Mouse (Mus musculus) ES-Bruce4 (cell line): ENCODE results near the gene C1qb. TPM values are rescaled to one million over a fixed set of nuclear protein-coding genes. Genes with fewer than 3 reads are reported as not detected.

ENCODE experiments used
- H3K27ac ChIP-seq: 2 replicates; pipeline ENCODE4 v1.5.1; 2012; ENCODE audit warnings: low read length, inconsistent platforms; ENCODE audit not compliant: insufficient read depth
- H3K27me3 ChIP-seq: 2 replicates; pipeline ENCODE4 v1.6.1; 2012; ENCODE audit warnings: mild to moderate bottlenecking, low read length, inconsistent platforms; ENCODE audit not compliant: control insufficient read depth, poor library complexity, insufficient read depth, severe bottlenecking
- H3K36me3 ChIP-seq: 2 replicates; pipeline ENCODE4 v1.6.1; 2012; ENCODE audit warnings: inconsistent platforms, mild to moderate bottlenecking, low read length, moderate library complexity; ENCODE audit not compliant: control insufficient read depth, poor library complexity, insufficient read depth, severe bottlenecking
- H3K4me1 ChIP-seq: one replicate; pipeline ENCODE4 v1.8.1; 2011; ENCODE audit warnings: low read length; ENCODE audit not compliant: control insufficient read depth, insufficient read depth
- H3K4me3 ChIP-seq: 2 replicates; pipeline ENCODE4 v1.5.1; 2011; ENCODE audit warnings: low read depth, mild to moderate bottlenecking, low read length
- H3K9ac ChIP-seq: 2 replicates; pipeline ENCODE4 v1.6.1; 2012; ENCODE audit warnings: low read depth, mild to moderate bottlenecking, inconsistent platforms; ENCODE audit not compliant: poor library complexity, severe bottlenecking
- H3K9me3 ChIP-seq: replicated peaks from 2 replicates; pipeline ENCODE4 v1.6.1; 2012; ENCODE audit warnings: mild to moderate bottlenecking, low read length, inconsistent platforms; ENCODE audit not compliant: control insufficient read depth, poor library complexity, insufficient read depth, severe bottlenecking
- CTCF ChIP-seq: IDR thresholded peaks from one replicate; pipeline ENCODE4 v1.8.1; 2011; ENCODE audit warnings: low read depth, low read length
- EP300 ChIP-seq: IDR thresholded peaks from 2 replicates; pipeline ENCODE4 v1.6.1; 2011; ENCODE audit warnings: low read depth, low read length; ENCODE audit not compliant: insufficient read depth
- POLR2A ChIP-seq: IDR thresholded peaks from one replicate; pipeline ENCODE4 v1.8.1; 2011; ENCODE audit warnings: low read length; ENCODE audit not compliant: insufficient read depth
- polyA plus RNA-seq: library from polyadenylated mRNA; stranded (reverse); fragments of >200 nt; gene quantifications from 2 replicates; pipeline ENCODE4 v1.2.4, GENCODE M21; 2011; ENCODE audit warnings: low read depth; ENCODE audit not compliant: missing spikeins, insufficient read depth, insufficient read length

C1qb gene
- polyA plus RNA-seq: not detected in 2 replicates

GRCm38 (mm10) chr4:136886101-136886500, at the start of gene C1qb:
TSS of gene C1qb (minus strand) at chr4:136886187.
- Histone ChIP-seq H3K4me3 (no peak within 1 kb of the TSS), H3K27ac (no peak within 1 kb of the TSS), H3K27me3 (no peaks in the 10 kb centered on the region), H3K9ac (no peak within 1 kb of the TSS), H3K36me3 (no peaks in the 10 kb centered on the region), H3K4me1 (no peaks in the 10 kb centered on the region), H3K9me3 (no peaks in the 10 kb centered on the region)
- TF ChIP-seq POLR2A (no peak), CTCF (no peak), EP300 (no peak)

- Histone ChIP-seq H3K4me3 (no peak overlapping the region), H3K9ac (no peak overlapping the region), H3K4me1 (no peaks in the 10 kb centered on the region), H3K36me3 (no peaks in the 10 kb centered on the region), H3K9me3 (no peaks in the 10 kb centered on the region), H3K27ac (no peak overlapping the region), H3K27me3 (no peaks in the 10 kb centered on the region)
- TF ChIP-seq POLR2A (no peak), EP300 (no peak), CTCF (no peak)
These were observed 49.0 kb upstream of the C1qb start for GRCm38 (mm10) chr4:136934746-136935613.

GRCm38 (mm10) chr4:136930474-136930873, 44.5 kb upstream of the C1qb start:
- Histone ChIP-seq H3K27me3 (no peaks in the 10 kb centered on the region), H3K9ac (no peak overlapping the region), H3K9me3 (no peaks in the 10 kb centered on the region), H3K27ac (no peak overlapping the region), H3K36me3 (no peaks in the 10 kb centered on the region), H3K4me1 (no peaks in the 10 kb centered on the region), H3K4me3 (no peak overlapping the region)
- no peak for TF ChIP-seq POLR2A
- TF ChIP-seq CTCF: no peak
- no peak for TF ChIP-seq EP300

- Histone ChIP-seq H3K27ac (no peak overlapping the region), H3K9me3 (no peaks in the 10 kb centered on the region)
These were observed 42.9 kb upstream of the C1qb start for GRCm38 (mm10) chr4:136928928-136929327.

GRCm38 (mm10) chr4:136925804-136926203, 39.8 kb upstream of the C1qb start:
- Histone ChIP-seq H3K27me3 (no peaks in the 10 kb centered on the region), H3K4me3 (no peak overlapping the region), H3K27ac (no peak overlapping the region), H3K9ac (no peak overlapping the region), H3K36me3 (no peaks in the 10 kb centered on the region), H3K9me3 (no peaks in the 10 kb centered on the region), H3K4me1 (no peaks in the 10 kb centered on the region)
- no peak for TF ChIP-seq EP300
- TF ChIP-seq CTCF: no peak
- no peak for TF ChIP-seq POLR2A

More at GRCm38 (mm10) chr4:136928928-136929327, 42.9 kb upstream of the C1qb start:
- H3K4me1 ChIP-seq: no peaks in the 10 kb centered on the region
- H3K36me3 ChIP-seq: no peaks in the 10 kb centered on the region
- no peak overlapping the region for H3K9ac ChIP-seq
- H3K27me3 ChIP-seq: no peaks in the 10 kb centered on the region
- H3K4me3 ChIP-seq: no peak overlapping the region
- no peak for TF ChIP-seq POLR2A
- peak; percentile 70 for TF ChIP-seq CTCF

GRCm38 (mm10) chr4:136924529-136924928, 38.5 kb upstream of the C1qb start:
- no peak overlapping the region for H3K9ac ChIP-seq

More at GRCm38 (mm10) chr4:136924529-136924928, 38.5 kb upstream of the C1qb start:
- Histone ChIP-seq H3K27me3 (no peaks in the 10 kb centered on the region), H3K4me3 (no peak overlapping the region), H3K36me3 (no peaks in the 10 kb centered on the region), H3K9me3 (no peaks in the 10 kb centered on the region), H3K27ac (no peak overlapping the region), H3K4me1 (no peaks in the 10 kb centered on the region)
- TF ChIP-seq EP300 (no peak), CTCF (peak; percentile 3)
